Mouse (Mus musculus): ENCODE results near the gene Borcs5. TPM values are rescaled to one million over a fixed set of nuclear protein-coding genes. Genes with fewer than 3 reads are reported as not detected.

Gene Borcs5
- total and polyA plus RNA-seq, 3 experiments: 11.9 to 57.0 (median 20.5) TPM

Other genes with a start within 250 kb of the Borcs5 start
- not detected for gene Bcl2l14, start 243.2 kb upstream of the Borcs5 start, total RNA-seq (2021)
- not detected in 2 replicates for gene Bcl2l14, start 243.2 kb upstream of the Borcs5 start, polyA plus RNA-seq (2012; rRNA removed)
- gene Lrp6, start 72.5 kb upstream of the Borcs5 start, total RNA-seq (2021): 10 to 100 TPM; 71.1 to 71.2 TPM
- 27.1 and 44.6 TPM in 2 replicates for gene Lrp6, start 72.5 kb upstream of the Borcs5 start, polyA plus RNA-seq (2012; rRNA removed)
- 1 to 10 TPM; 2.9 to 6.3 TPM for gene Mansc1, start 7.0 kb upstream of the Borcs5 start, total RNA-seq (2021)
- 2.6 and 3.7 TPM in 2 replicates for gene Mansc1, start 7.0 kb upstream of the Borcs5 start, polyA plus RNA-seq (2012; rRNA removed)
- 10 to 100 TPM; 22.7 to 28.6 TPM for gene Dusp16, start 153.1 kb downstream of the Borcs5 start, total RNA-seq (2021)
- gene Dusp16, start 153.1 kb downstream of the Borcs5 start, polyA plus RNA-seq (2012; rRNA removed): 18.7 and 19.8 TPM in 2 replicates
- gene Crebl2, start 190.6 kb downstream of the Borcs5 start, total RNA-seq (2021): 10 to 100 TPM; 24.3 to 42.2 TPM
- 6.2 and 6.6 TPM in 2 replicates for gene Crebl2, start 190.6 kb downstream of the Borcs5 start, polyA plus RNA-seq (2012; rRNA removed)